Mouse (Mus musculus) E14TG2a.4 (cell line): ENCODE measurements around the gene Nova1.

Experiments
- CTCF ChIP-seq: conservative IDR thresholded peaks from 2 replicates; pipeline ENCODE4 v1.5.1; 2014; ENCODE audit warnings: low read length
- NANOG ChIP-seq: IDR thresholded peaks from 2 replicates; pipeline ENCODE4 v1.6.1; 2014; ENCODE audit warnings: borderline replicate concordance, low read length, mixed read lengths
- POU5F1 ChIP-seq: IDR thresholded peaks from 2 replicates; pipeline ENCODE4 v1.6.1; 2014; ENCODE audit warnings: low read length, borderline replicate concordance

GRCm38 (mm10) chr12:46819348-46820022 lies 756 bp upstream of the Nova1 start:
- TF ChIP-seq CTCF (no peak), NANOG (no peak), POU5F1 (no peak)
